Mouse (Mus musculus): Measurements from ENCODE around the gene Spire2.

The Spire2 gene

DNA sequence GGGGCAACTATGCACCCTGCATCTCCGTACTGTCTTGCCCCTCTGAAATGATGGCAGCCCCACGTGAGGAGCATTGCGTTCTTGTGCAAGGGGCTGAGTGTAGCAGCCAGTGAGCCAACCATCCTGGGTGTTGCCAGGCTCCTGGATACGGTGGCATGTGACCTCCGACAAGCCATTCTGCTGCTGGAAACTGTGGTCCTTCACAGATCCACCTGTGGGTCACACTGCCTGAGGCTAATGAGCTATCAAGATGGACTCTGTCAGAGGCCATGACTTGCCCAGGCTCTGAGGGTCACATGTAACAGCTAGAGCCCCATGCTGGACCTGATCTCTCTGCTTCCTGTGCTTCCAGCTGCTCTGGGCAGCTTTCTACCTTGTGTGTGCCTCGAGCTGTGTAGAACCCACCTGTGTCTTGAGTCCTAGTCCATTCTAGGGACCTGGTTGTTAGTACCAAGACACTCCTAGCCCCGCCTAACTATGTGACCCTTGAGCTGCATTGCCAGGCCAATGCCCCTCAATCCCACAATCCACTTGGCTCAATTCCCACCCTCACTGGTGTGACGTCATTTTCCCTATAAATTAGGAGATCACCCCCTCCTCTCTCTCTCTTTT is 84.5 kb downstream of the Spire2 start:
- no peak for DNase-seq (ENCODE audit: low spot score)
